Mouse (Mus musculus) bone marrow macrophage, adult 2 months (primary cell): Measurements from ENCODE around the gene Ptgdr2.

Experiments used
- CTCF ChIP-seq: IDR thresholded peaks from 2 replicates; pipeline ENCODE4 v1.5.1; 2012; ENCODE audit warnings: low read depth, mild to moderate bottlenecking, low read length, moderate library complexity
- POLR2A ChIP-seq: IDR thresholded peaks from 2 replicates; pipeline ENCODE4 v1.6.1; 2012; ENCODE audit warnings: mild to moderate bottlenecking, low read depth, low read length, borderline replicate concordance

DNA sequence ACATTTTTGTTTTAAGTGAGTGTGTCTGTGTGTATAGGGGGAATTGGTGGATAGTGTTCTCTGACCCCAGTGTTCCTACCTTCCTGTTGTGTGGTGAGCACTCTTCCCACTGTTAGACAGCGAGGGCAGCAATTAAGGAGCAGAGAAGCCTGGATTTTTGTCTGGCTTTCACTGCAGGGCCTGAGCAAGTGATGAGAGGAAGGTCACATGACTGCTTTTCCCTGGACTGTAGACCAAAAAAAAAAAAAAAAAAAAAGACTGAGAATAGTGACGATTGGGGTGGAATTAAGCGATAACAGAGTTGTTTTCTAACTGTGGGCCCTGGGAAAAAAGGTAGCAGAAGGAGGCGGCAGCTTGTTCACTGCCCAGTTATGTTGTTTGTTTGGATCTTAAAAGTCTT, 10.3 kb upstream of the Ptgdr2 start:
- TF ChIP-seq POLR2A = no peak
- TF ChIP-seq CTCF = no peak
